Mouse (Mus musculus) stomach, embryonic 16.5 days (tissue): Measurements from ENCODE around the gene N4bp1. TPM values are rescaled to one million over a fixed set of nuclear protein-coding genes. Genes with fewer than 3 reads are reported as not detected.

Source experiments
- ATAC-seq: fragments of 200-750 bp; cut with Nextera tagmentation; 2 replicates; pipeline ENCODE4 v1.8.0; 2017; ENCODE audit warnings: moderate number of reproducible peaks, moderate TSS enrichment; ENCODE audit not compliant: insufficient read depth, low FRiP score
- H3K27ac ChIP-seq: fragments of 300-500 bp; sonication (generic); 2 replicates; pipeline ENCODE4 v1.5.1; 2014; ENCODE audit warnings: low read length
- H3K27me3 ChIP-seq: fragments of 300-500 bp; sonication (generic); 2 replicates; pipeline ENCODE4 v1.6.1; 2014; ENCODE audit warnings: low read length, control low read depth, mixed read lengths; ENCODE audit not compliant: control insufficient read depth, insufficient read depth
- H3K36me3 ChIP-seq: fragments of 300-500 bp; sonication (generic); 2 replicates; pipeline ENCODE4 v1.6.1; 2014; ENCODE audit warnings: low read length; ENCODE audit not compliant: control insufficient read depth, insufficient read depth
- H3K4me1 ChIP-seq: fragments of 300-500 bp; sonication (generic); 2 replicates; pipeline ENCODE4 v1.6.1; 2014; ENCODE audit warnings: low read length, control low read depth, mixed read lengths; ENCODE audit not compliant: control insufficient read depth, insufficient read depth
- H3K4me2 ChIP-seq: fragments of 300-500 bp; sonication (generic); 2 replicates; pipeline ENCODE4 v1.6.1; 2014; ENCODE audit warnings: low read depth, low read length, mixed read lengths
- H3K4me3 ChIP-seq: fragments of 300-500 bp; sonication (generic); replicated peaks from 2 replicates; pipeline ENCODE4 v1.5.1; 2014; ENCODE audit warnings: mild to moderate bottlenecking, low read length
- H3K9ac ChIP-seq: fragments of 300-500 bp; sonication (generic); 2 replicates; pipeline ENCODE4 v1.6.1; 2014; ENCODE audit warnings: low read length
- H3K9me3 ChIP-seq: fragments of 300-500 bp; sonication (generic); replicated peaks from 2 replicates; pipeline ENCODE4 v1.6.1; 2016; ENCODE audit warnings: low read length, control low read depth; ENCODE audit not compliant: control insufficient read depth
- WGBS: fragments of 180-500 bp; shearing (Covaris S2); extraction: QIAGEN DNeasy Blood & Tissue Kit; methylation state at CpG from one replicate; pipeline ENCODE4 v1.1.7; 2014; 5-methylcytosine and 5-hydroxymethylcytosine counted together
- polyA plus RNA-seq: library from polyadenylated mRNA; unstranded; fragments of >200 nt; fragmentation: Nextera tagmentation; extraction: Ambion mirVana; gene quantifications from 2 replicates; pipeline ENCODE4 v1.2.1, GENCODE M21; 2015

The N4bp1 gene
- polyA plus RNA-seq, 1 experiment from 2014 or later = 6.8 TPM

DNA sequence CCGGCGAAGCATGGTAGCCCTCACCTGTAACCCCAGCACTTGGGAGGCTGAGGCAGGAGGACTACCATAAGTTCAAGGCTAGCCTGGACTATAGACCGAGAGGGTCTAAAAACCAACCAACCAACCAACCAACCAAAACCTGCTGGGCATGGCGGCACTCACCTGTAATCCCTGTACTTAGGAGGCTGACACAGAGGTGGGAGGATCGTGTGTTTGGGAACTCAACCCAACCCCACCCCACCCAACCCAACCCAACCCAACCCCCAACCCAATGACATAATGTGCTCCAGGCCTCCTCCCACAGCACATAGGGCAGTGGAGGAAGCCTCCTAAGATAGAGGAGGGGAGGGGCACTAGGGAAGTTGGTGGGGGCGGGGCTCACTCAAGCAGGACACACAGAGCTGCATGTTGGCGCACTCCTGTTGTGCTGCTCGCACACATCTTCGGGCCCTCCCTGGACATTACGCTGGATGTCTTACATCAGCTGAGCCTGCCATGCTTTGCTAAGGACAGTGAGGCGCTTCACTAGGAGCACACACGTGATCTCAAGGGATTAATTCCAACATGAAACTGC, 44.9 kb downstream of the N4bp1 start:
- H3K27me3 ChIP-seq = no peaks in the 10 kb centered on the region
- no peaks in the 10 kb centered on the region; the same call in 1 of the 2 replicates for H3K4me1 ChIP-seq
- no peak overlapping the region for H3K9ac ChIP-seq
- H3K36me3 ChIP-seq = peaks cover 8% of the 10 kb centered on the region; the same call in 1 of the 2 replicates
- H3K4me2 ChIP-seq = no peak overlapping the region
- ATAC-seq = no peak
- H3K4me3 ChIP-seq = no peak overlapping the region
- H3K27ac ChIP-seq = no peak overlapping the region
- WGBS = 90% methylated on average over 12 of the region's 12 CpGs
- no peaks in the 10 kb centered on the region for H3K9me3 ChIP-seq

DNA sequence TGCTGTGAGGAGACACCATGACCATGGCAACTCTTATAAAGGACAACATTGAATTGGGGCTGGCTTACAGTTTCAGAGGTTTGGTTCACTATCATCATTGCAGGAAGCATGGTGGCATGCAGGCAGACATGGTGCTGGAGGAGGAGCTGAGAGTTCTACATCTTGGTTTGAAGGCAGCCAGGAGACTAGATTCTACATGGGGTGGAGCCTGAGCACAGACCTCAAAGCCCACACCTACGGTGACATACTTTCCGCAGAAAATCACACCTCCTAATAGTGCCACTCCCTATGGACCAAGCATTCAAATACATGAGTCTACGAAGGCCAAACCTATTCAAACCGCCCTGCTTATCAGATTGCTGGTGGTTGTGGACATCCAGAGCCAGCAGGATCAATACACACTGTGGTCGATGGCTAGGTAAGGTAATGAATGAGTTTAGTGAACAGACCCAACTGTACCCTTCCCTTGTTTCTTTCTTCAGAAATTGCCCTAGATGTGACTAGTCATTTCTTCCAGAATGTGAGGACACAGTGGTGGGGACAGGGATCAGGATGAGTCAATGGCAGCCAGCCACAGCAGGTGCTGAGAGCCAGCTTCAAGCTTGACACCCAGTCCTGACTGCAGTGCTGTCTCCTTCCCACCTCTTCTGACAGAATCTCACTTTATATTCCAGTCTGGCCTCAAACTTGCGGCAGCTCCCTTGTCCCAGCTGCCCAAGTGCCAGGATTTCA, 46.2 kb downstream of the N4bp1 start:
- no peak overlapping the region for H3K9ac ChIP-seq
- peaks cover 8% of the 10 kb centered on the region; the same call in 1 of the 2 replicates for H3K36me3 ChIP-seq
- H3K4me2 ChIP-seq = no peak overlapping the region
- no peaks in the 10 kb centered on the region for H3K4me1 ChIP-seq
- no peaks in the 10 kb centered on the region for H3K9me3 ChIP-seq
- no peaks in the 10 kb centered on the region for H3K27me3 ChIP-seq
- no peak overlapping the region for H3K27ac ChIP-seq
- ATAC-seq = no peak
- no peak overlapping the region for H3K4me3 ChIP-seq
- 77% methylated on average over 6 of the region's 6 CpGs for WGBS

DNA sequence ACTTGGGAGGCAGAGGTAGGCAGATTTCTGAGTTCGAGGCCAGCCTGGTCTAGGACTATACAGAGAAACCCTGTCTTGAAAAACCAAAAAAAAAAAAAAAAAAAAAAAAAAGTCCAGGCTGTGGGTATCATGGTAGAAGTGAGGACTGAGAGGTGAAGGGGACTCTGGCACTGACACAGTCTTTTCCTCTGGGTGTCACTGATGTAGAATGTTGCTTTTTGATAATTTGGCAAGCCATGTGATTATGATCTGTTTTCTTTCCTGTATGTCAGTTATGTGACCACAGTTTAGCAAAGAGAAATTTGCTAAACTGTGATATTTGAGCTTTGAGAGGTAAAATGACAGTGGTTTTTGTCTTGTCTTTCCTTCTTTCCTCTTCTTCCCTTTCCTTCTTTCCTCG, 47.8 kb downstream of the N4bp1 start:
- WGBS = 77% methylated on average over 2 of the region's 2 CpGs
- Histone ChIP-seq H3K9ac (no peak overlapping the region), H3K4me3 (no peak overlapping the region), H3K9me3 (no peaks in the 10 kb centered on the region), H3K36me3 (0 out of 2 replicates have a peak, but pooled peaks cover 5% of the 10 kb centered on the region), H3K27me3 (no peaks in the 10 kb centered on the region), H3K4me1 (no peaks in the 10 kb centered on the region), H3K27ac (no peak overlapping the region), H3K4me2 (no peak overlapping the region)
- ATAC-seq = no peak

DNA sequence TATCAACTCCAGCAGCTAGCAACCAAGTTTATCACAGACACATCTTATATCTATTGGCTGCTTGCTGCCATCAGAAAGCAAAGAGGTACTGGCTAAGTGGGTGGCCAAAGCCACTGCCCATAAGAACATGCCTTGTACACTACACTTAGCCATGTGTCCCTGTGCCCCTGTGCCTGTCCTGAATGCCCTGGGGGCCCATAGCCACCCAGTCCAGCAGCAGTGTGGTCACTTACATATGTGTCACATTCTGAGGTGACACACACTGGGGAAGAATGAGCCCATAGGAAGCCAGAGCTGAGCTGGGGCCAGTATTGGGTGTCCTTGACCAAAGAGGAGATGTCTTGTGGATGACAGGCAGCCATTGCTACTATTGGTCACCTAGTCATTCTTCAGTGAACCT, 49.2 kb downstream of the N4bp1 start:
- no peak overlapping the region for H3K27ac ChIP-seq
- H3K4me2 ChIP-seq = no peak overlapping the region
- H3K36me3 ChIP-seq = no peaks in the 10 kb centered on the region
- H3K9me3 ChIP-seq = no peaks in the 10 kb centered on the region
- H3K4me3 ChIP-seq = no peak overlapping the region
- ATAC-seq = no peak
- no peaks in the 10 kb centered on the region for H3K27me3 ChIP-seq
- H3K4me1 ChIP-seq = no peaks in the 10 kb centered on the region
- no peak overlapping the region for H3K9ac ChIP-seq

GRCm38 (mm10) chr8:86834496-86835260, 50.4 kb downstream of the N4bp1 start:
- H3K4me3 ChIP-seq = no peak overlapping the region
- H3K27me3 ChIP-seq = no peaks in the 10 kb centered on the region
- no peaks in the 10 kb centered on the region for H3K36me3 ChIP-seq
- no peak overlapping the region for H3K27ac ChIP-seq
- WGBS = 89% methylated on average over 8 of the region's 8 CpGs
- H3K9me3 ChIP-seq = no peaks in the 10 kb centered on the region
- no peak overlapping the region for H3K9ac ChIP-seq
- H3K4me1 ChIP-seq = no peaks in the 10 kb centered on the region
- no peak overlapping the region for H3K4me2 ChIP-seq
- ATAC-seq = no peak

DNA sequence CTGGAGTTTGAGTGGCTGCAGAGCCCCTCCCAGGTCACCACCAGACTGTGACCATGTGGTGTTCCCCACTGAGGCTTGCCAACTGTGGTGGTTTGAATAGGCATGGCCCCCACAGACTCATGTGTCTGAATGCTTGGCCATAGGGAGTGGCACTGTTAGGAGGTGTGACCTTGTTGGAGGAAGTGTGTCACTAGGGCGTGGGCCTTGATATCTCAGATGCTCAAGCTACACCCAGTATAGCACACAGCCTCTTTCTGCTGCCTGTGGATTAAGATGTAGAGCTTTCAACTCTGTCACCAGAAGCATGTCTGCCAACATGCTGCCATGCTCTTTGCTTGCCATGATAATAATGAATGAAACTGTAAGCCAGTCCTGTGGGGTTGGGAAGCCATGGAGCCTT, 51.1 kb downstream of the N4bp1 start:
- Histone ChIP-seq H3K4me3 (no peak overlapping the region), H3K27me3 (no peaks in the 10 kb centered on the region), H3K9ac (no peak overlapping the region), H3K4me2 (no peak overlapping the region), H3K36me3 (no peaks in the 10 kb centered on the region), H3K9me3 (no peaks in the 10 kb centered on the region), H3K27ac (no peak overlapping the region), H3K4me1 (no peaks in the 10 kb centered on the region)
- WGBS = 81% methylated on average over 1 of the region's 1 CpGs
- ATAC-seq = no peak

DNA sequence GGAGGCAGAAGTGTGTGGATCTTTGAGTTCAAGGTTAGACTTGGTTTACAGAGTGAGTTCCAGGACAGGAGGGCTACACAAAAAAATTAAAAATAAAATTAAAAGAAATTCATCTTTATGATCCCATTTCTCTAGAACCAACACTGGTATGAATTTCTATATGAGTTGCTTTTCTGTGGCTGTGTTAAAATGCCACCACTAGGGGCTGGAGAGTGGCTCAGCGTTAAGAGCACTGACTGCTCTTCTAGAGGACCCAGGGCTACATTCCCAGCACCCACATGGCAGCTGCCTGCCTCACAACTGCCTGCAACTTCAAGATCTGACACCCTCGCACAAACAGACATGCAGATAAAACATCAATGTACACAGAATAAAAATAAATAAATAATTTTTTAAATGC, 56.1 kb downstream of the N4bp1 start:
- 55% methylated on average over 2 of the region's 2 CpGs for WGBS
- no peak overlapping the region for H3K4me2 ChIP-seq
- no peaks in the 10 kb centered on the region for H3K27me3 ChIP-seq
- no peak overlapping the region for H3K4me3 ChIP-seq
- no peak for ATAC-seq
- no peak overlapping the region for H3K9ac ChIP-seq
- H3K27ac ChIP-seq = no peak overlapping the region
- no peaks in the 10 kb centered on the region for H3K36me3 ChIP-seq
- H3K4me1 ChIP-seq = no peaks in the 10 kb centered on the region
- H3K9me3 ChIP-seq = no peaks in the 10 kb centered on the region

DNA sequence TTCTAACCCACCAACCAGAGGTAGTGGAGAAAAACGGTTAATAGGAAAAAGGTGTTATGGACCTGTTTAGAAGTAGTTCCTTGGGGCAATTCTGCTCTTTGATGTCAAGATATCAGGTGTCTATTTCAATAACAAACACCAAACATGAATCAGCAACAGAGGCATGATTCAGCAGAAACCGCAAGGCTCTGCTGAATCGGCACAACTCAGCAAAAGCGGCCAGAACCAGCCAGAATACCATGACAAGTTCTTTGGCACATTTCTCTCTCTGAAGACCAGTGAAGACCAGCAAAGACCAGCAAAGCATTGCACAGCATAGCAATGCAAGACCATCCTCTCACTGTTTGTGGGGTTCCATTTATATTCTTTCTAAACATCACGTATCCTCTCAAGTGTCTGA, 57.9 kb downstream of the N4bp1 start:
- no peak overlapping the region for H3K4me3 ChIP-seq
- H3K27me3 ChIP-seq = no peaks in the 10 kb centered on the region
- H3K4me1 ChIP-seq = no peaks in the 10 kb centered on the region
- H3K9me3 ChIP-seq = no peaks in the 10 kb centered on the region
- H3K4me2 ChIP-seq = no peak overlapping the region
- WGBS = 86% methylated on average over 5 of the region's 5 CpGs
- no peaks in the 10 kb centered on the region for H3K36me3 ChIP-seq
- ATAC-seq = no peak
- H3K27ac ChIP-seq = no peak overlapping the region
- H3K9ac ChIP-seq = no peak overlapping the region

DNA sequence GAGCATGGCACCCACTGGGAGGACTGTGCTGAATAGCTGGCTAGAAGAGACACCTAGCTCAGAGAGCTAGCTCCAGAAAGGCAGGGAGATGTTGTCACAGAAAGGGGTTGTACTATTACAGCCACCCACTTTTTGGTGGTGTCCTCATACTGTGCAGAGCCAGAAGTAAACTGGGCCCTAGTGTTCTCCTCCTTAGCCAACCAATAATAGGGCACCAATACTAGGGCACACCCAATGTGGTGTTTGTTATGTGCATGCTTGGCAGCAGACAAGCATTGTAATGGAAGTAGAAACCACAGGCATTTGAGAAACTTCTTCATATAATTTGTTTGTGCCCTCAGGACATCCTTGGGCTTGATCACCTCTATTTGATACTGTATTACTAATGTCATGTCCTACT, 58.5 kb downstream of the N4bp1 start:
- Histone ChIP-seq H3K4me3 (no peak overlapping the region), H3K4me1 (no peaks in the 10 kb centered on the region), H3K4me2 (no peak overlapping the region), H3K27me3 (no peaks in the 10 kb centered on the region), H3K27ac (no peak overlapping the region), H3K9ac (no peak overlapping the region), H3K9me3 (no peaks in the 10 kb centered on the region), H3K36me3 (no peaks in the 10 kb centered on the region)
- no peak for ATAC-seq
